Mouse (Mus musculus) adrenal gland, postnatal 36 days (tissue): ENCODE measurements around the gene Paics. TPM values are rescaled to one million over a fixed set of nuclear protein-coding genes. Genes with fewer than 3 reads are reported as not detected.
A peak's percentile ranks its signal among the peaks of the same experiment; 100 is the strongest.
"Not testable (repeated sequence)": the region's sequence is repeated elsewhere in the genome, so short reads cannot be mapped to it uniquely, and the experiment has no call there.

Source experiments
- DNase-seq, 2 experiments: peaks; one replicate each; pipeline ENCODE4 v3.0.0; 2021; ENCODE audit warnings: mixed read lengths in 1 of 2
- total RNA-seq, 2 experiments: library from RNA; stranded (reverse); gene quantifications; 2 replicates each; pipeline ENCODE4 v1.2.3; 2021

Paics gene
- total RNA-seq, 2 experiments from 2014 or later: 174 to 239 TPM

- DNase-seq: peak in 1 of 2 experiments; percentile 20
These were observed 583 bp upstream of the Paics start for GRCm38 (mm10) chr5:76950343-76951105.

DNA sequence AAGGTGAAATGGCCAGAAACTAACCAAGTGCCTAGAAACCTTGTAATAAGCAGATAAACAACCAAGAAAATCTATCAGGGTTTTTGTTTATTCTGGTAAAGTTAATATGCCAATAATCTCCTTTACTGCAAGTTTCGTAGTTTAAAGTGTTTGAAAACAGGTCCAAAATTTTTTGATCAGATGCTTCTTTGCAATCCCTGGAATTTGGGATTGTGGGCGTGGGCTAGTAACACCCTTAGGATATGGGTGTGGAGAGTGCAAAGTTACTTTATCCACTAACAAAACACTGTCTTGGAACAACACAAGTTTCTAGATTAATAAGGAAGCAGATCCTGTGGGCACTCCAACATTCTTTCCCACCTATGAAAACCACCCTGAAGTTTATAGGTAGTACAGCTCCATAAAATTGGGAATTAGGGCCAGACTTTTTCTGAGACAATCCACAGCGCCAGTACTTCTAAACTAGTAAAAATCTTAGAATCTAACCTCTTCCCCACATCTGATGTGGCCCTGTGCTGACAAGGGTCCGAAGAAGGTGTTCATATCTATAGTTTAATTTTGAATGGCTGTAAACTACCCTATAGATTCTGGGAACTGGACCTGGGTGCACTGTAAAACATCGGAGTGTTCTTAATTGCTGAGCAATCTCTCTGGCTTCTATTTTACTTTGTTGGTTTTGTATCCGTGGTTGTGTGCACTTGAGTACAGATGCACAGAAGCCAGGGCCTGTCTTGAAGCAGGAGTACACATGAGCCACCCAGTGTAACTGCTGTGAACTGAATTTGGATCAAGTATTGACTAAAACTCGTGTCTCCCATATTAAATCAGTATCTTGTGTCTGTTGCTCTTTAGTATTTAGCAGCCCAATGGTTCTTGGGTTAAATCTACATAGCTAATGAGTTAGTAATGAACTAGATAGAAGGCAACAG lies 1.3 kb downstream of the Paics start:
- DNase-seq: no peak

DNA sequence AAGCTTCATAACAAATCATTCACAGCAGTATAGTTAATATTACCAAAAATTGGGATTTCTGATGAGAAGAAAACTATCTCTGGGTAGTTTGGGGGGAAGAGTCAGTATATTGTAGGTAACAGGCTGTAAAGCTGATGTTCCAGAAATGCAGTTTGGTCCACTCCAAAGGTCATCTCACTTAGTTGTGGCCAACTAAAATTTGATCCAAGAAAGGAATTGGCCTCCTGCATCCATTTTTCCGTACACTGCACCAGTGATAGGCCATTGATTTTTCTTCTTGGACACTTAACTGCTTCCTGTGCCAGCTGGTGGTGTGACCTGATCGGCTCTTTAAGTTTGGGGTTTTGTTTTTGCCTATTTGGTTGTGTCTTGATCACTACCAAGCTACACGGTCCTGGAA lies 2.7 kb downstream of the Paics start:
- no peak for DNase-seq

GRCm38 (mm10) chr5:76954271-76954900 lies 3.3 kb downstream of the Paics start:
- DNase-seq: peak; percentile 22 to 32

DNA sequence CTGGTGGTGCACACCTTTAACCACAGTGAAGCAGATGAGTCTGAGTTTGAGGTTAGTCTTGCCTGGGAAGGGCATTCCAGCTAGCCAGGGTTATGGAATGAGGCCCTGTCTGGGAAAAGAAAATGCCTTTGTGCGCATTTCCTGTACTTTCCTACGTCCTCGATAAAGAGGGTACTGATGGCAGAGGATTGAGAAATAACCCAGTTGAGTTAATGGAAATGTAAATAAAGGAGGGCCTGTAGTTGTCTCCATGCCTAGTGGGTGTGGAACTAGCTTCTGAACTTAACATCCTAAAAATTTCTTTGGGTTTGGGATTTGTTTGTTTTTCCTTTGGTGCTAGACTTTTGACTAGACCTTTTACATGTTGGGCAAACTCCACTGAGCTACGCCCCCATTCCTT lies 4.4 kb downstream of the Paics start:
- DNase-seq: no peak

DNA sequence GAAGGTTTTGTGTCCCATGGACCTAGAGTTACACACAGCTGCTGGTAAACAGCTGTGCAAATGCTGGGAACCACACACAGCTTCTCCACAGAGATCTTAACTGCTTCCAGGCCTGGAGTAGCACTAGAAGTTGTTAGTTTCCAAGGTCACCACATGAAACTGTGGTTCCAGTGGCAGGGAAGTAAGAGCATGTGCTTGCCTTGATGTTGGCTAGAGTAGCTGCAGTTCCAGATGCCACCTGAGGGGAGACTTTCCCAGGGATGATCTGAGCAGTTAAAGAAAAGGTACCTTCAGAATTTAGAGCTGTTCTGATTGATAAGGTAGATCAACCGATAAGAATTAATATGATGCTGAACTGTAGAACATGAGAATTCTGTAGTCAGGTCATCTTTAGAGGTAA lies 6.8 kb downstream of the Paics start:
- DNase-seq: no peak

- DNase-seq: no peak
These were observed 8.5 kb downstream of the Paics start for GRCm38 (mm10) chr5:76959587-76959986.

DNA sequence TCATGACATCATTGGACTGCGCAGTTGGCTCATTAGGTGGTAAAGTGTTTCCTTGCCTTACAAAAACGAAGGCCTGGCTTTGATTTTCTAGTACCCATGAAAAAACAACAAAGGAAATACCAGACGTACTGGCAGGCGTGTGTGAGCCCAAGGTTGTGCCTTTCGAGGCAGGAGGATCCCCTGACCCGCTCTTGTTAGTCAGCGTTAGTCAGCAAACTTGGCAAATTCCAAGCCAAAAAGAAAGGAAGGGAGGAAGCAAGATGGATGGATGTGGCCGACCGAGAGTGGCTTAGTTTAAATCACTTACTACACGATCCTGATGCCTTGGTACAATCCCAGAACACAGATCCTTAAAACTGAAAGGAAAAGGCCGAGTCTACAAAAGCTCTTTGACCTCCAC lies 11.4 kb downstream of the Paics start:
- peak; percentile 76 to 80 for DNase-seq

DNA sequence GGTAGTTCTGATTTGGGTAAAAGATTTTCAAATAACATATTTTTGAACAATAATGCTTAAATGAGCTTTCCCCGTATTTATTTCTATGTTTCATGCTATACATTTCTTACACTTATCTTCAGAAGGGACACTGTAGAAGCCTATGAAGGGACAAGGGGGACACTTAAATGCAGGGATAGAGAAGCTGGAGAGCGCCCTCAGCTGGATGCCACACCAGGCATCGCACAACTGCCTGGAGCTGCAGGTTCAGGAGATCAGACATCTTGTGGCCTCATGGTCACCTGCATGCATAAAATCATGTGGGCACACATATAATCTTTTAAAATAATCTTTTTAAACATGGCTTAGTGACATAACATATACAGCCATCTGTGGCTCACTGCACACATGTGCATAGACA lies 13.5 kb downstream of the Paics start:
- DNase-seq: peak; percentile 17 to 36

- no peak for DNase-seq
These were observed 18.1 kb downstream of the Paics start for GRCm38 (mm10) chr5:76969250-76969649.

GRCm38 (mm10) chr5:76971115-76971514 lies 20.0 kb downstream of the Paics start:
- DNase-seq: not testable (repeated sequence)

GRCm38 (mm10) chr5:76973488-76973887 lies 22.4 kb downstream of the Paics start:
- DNase-seq: no peak

- DNase-seq: no peak
These were observed 23.1 kb downstream of the Paics start for GRCm38 (mm10) chr5:76974207-76974553.

DNA sequence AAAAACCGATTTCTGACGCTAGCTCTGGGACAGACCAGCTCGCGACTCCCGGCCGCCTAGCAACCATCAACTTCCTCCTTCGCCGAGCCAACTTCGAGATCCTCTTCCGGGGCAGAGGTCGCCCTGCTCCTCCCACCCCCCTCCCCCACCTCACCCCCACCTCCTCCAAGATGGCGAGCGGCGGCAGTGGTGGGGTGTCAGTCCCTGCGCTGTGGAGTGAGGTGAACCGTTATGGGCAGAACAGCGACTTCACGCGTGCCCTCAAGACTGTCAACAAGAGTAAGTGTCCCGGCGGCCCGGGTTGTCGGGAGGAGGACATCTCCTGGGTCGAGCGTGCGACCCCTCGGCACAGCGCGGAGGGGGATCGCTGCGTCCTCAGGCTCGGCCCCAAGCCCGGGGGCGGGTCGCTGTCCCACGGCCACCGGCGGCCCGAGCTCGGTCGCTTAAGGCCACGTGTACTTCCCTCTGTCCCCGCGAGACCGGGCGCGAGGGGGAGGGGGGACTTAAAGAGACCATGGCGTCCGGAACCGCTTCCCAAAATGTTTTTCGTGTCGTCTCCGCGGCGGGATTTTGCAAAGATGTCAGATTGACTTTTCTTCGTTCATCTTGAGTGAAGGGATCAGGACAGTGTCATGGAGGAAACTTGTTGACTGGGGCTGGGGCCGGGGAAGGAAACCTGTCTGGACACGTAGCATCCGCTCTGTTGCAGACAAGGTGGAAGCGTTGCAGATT lies 23.6 kb downstream of the Paics start, which contains the start of gene Srp72:
Gene Srp72, plus strand, starts transcription at position 130 of the 732 bp plus-strand sequence.
- peak; percentile 90 to 93 for DNase-seq

GRCm38 (mm10) chr5:76975736-76976135 lies 24.6 kb downstream of the Paics start:
- peak; percentile 36 to 50 for DNase-seq

- no peak for DNase-seq
These were observed 32.9 kb downstream of the Paics start for GRCm38 (mm10) chr5:76984015-76984414.

DNA sequence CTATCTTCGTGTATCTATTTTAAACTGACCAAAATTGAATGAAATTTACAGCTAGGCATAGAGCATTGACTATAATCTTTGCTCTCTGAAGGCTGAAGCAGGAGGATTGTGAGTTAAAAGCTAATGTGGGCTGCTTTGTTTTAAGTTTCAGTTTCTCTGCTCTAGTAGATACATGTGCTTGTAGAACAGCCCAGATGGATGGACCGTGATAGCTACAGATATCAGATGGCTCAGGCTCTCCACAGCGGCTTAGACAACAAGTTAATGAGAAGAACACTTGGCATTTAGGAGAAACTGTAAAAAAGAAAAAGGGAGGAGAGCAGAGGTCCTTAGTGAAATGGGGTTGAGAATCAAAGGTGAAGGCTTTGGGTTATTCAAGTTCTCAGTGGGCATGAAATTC lies 39.7 kb downstream of the Paics start:
- no peak for DNase-seq

DNA sequence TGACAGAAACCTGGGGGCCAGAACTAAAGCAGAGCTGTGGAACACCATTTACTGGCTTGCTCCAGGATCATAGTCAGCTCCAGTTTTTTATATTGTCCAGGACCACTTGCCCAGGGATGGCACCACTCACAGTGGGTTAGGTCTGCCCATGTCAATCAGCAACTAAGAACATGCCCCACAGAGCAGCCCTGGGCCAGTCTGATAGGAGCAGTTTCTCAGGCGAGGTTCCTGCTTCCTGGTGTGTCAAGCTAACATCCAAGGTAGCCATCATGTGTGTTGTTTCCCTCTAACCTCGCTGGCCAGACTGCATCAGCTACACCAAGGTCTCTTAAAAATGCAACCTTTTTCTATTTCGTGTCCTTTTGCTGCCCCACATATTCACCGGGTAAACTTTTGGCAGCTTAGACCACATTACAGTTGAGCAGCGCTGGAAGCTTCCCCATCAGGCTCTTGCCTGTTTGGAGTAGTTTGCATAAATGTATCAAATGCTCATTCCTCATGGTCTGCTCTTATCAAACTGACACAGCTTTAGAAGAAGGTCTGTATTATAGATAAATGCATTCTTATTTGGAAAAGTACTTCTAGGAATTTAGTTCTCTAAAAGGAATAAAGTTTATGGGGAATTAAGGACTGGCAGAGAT lies 42.2 kb downstream of the Paics start:
- DNase-seq: no peak

DNA sequence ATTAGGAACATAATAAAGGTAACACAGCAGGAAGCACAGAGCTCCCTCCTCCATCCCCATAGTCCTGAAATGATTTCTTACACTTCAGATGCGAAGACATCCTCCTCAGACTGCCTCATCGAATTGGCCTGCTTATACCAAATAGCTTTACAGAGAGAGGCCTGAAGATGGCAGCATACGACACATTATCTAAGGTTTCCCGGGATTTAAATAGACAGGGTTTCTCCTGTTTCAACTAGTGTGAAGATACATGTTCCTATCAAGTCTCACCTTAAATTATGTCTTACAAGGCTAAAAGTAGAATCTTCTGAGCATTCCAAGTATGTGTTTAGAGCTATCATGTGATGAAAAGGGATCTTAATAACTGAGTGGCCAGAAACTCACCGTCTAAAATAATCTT lies 47.3 kb downstream of the Paics start:
- peak in 1 of 2 experiments; percentile 20 for DNase-seq

- no peak for DNase-seq
These were observed 50.1 kb downstream of the Paics start for GRCm38 (mm10) chr5:77001192-77001591.

DNA sequence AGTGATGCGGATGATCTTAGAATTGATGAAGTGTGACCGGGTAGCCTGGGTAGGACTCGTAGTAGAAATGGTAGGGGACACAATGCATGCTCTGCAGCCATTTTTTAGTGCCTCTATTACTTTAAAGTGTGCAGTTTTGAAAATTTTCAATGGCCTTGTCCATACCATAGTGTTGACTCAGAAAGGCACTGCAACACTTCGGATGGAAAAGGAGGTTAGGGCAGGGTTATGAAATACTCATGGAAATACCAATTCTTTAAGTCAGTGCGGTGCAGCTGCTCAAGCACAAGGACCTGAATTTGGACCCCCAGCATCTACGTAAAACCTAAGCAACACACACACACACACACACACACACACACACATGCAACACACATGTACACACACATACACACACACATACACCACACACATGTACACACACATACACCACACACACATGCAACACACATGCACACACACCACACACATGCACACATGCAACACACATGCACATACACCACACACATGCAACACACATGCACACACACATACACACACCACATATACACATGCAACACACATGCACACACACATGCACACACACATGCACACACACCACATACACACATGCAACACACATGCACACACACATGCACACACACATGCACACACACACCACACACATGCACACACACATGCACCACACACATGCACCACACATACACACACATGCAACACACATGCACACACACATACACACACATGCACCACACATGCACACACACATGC lies 53.1 kb downstream of the Paics start, which contains the start of gene Arl9:
Gene Arl9, plus strand, starts transcription at position 5 of the 771 bp plus-strand sequence.
- DNase-seq: no peak
